10 mouse cellular contexts compared by ENCODE assay signal in genomic region chr13:89548203-89548740, GRCm38 (mm10). TPM values are rescaled to one million over a fixed set of nuclear protein-coding genes. Genes with fewer than 3 reads are reported as not detected.
DNase-seq lines count a peak whose midpoint lies in the region; ATAC-seq and TF ChIP-seq lines count a peak whose summit lies in the region.
"Had no signal": no experiment of that assay in that cellular context is flagged by ENCODE, and none has a peak within 500 bp of the region (broad histone marks: within the 10 kb centered on the region; RNA-seq: fewer than 3 reads in every experiment).

No protein-coding gene starts in this region.

- no peak overlapping the region for H3K4me3 ChIP-seq in hindbrain, embryonic 14.5 days (replicated peaks; ENCODE audit: low read length)
- no peak overlapping the region for H3K4me3 ChIP-seq in hindbrain, embryonic 12.5 days
- no peak overlapping the region for H3K4me3 ChIP-seq in ES-E14 (ENCODE audit: insufficient read depth in 1 of 2, low read depth in 1 of 2, low read length in 2 of 2, poor library complexity in 1 of 2, severe bottlenecking in 1 of 2)
- H3K4me3 ChIP-seq in neural tube, embryonic 11.5 days (ENCODE audit: low read depth, low read length): no peak overlapping the region
- H3K4me3 ChIP-seq: embryonic facial prominence, embryonic 12.5 days; liver, embryonic 13.5 days had no signal

- no peak overlapping the region for H3K4me2 ChIP-seq in hindbrain, embryonic 14.5 days (replicated peaks)
- no peak overlapping the region for H3K4me2 ChIP-seq in hindbrain, embryonic 12.5 days (replicated peaks)
- no peak overlapping the region for H3K4me2 ChIP-seq in neural tube, embryonic 11.5 days (ENCODE audit: low read depth)
- H3K4me2 ChIP-seq: embryonic facial prominence, embryonic 12.5 days; liver, embryonic 13.5 days had no signal

- DNase-seq in hindbrain, embryonic 14.5 days (ENCODE audit: low spot score): peak; percentile 56
- no peak for DNase-seq in ES-E14 (ENCODE audit: low read depth, low spot score)
- peak; percentile 19 to 65 for DNase-seq in cerebellum, postnatal 25 days
- DNase-seq in heart, postnatal 36 days: peak; percentile 31 to 47
- DNase-seq in left cerebral cortex, postnatal 14 days (ENCODE audit: low spot score in 2 of 2): peak; percentile 73 to 75
- peak; percentile 39 for DNase-seq in neural tube, embryonic 11.5 days (ENCODE audit: low spot score)
- no peak for DNase-seq in natural killer cell, adult 2 months (ENCODE audit: low spot score in 2 of 2)
- DNase-seq: liver, embryonic 13.5 days had no signal

- no peaks in the 10 kb centered on the region for H3K9me3 ChIP-seq in hindbrain, embryonic 14.5 days (ENCODE audit: control insufficient read depth, low read length)
- no peaks in the 10 kb centered on the region for H3K9me3 ChIP-seq in hindbrain, embryonic 12.5 days (replicated peaks)
- H3K9me3 ChIP-seq in ES-E14 (ENCODE audit: control insufficient read depth, insufficient read depth, low read depth, low read length): no peaks in the 10 kb centered on the region
- no peaks in the 10 kb centered on the region for H3K9me3 ChIP-seq in neural tube, embryonic 11.5 days (ENCODE audit: control insufficient read depth, low read length)
- H3K9me3 ChIP-seq: embryonic facial prominence, embryonic 12.5 days; liver, embryonic 13.5 days had no signal

- no peaks in the 10 kb centered on the region for H3K36me3 ChIP-seq in hindbrain, embryonic 14.5 days (replicated peaks; ENCODE audit: control insufficient read depth, insufficient read depth)
- H3K36me3 ChIP-seq in hindbrain, embryonic 12.5 days: no peaks in the 10 kb centered on the region
- H3K36me3 ChIP-seq in ES-E14 (ENCODE audit: control insufficient read depth, insufficient read depth, low read length, poor library complexity, severe bottlenecking): no peaks in the 10 kb centered on the region
- no peaks in the 10 kb centered on the region for H3K36me3 ChIP-seq in neural tube, embryonic 11.5 days (ENCODE audit: control insufficient read depth, insufficient read depth, low read length)
- H3K36me3 ChIP-seq: embryonic facial prominence, embryonic 12.5 days; liver, embryonic 13.5 days had no signal

- H3K27ac ChIP-seq in hindbrain, embryonic 14.5 days: no peak overlapping the region
- no peak overlapping the region for H3K27ac ChIP-seq in hindbrain, embryonic 12.5 days
- no peak overlapping the region for H3K27ac ChIP-seq in ES-E14 (ENCODE audit: insufficient read depth, low read depth, low read length, poor library complexity, severe bottlenecking)
- no peak overlapping the region for H3K27ac ChIP-seq in neural tube, embryonic 11.5 days (ENCODE audit: low read depth, low read length)
- H3K27ac ChIP-seq: embryonic facial prominence, embryonic 12.5 days; liver, embryonic 13.5 days had no signal

- 18% methylated on average over 2 of the region's 2 CpGs for WGBS in hindbrain, embryonic 14.5 days
- WGBS in hindbrain, embryonic 12.5 days: 31% methylated on average over 2 of the region's 2 CpGs
- WGBS in neural tube, embryonic 11.5 days: 51% methylated on average over 2 of the region's 2 CpGs

- in situ Hi-C loops in ES-E14 (cut with MboI; ENCODE audit: low sequenced_read_pairs in 2 of 2, unreplicated experiment in 2 of 2): no loop called here

- no peak; the same call in 1 of the 2 replicates for ATAC-seq in hindbrain, embryonic 14.5 days (ENCODE audit: low FRiP score)
- ATAC-seq in hindbrain, embryonic 12.5 days (ENCODE audit: low FRiP score): no peak
- 0 out of 2 replicates have a peak, but pooled peaks have one; percentile 22 for ATAC-seq in neural tube, embryonic 11.5 days (ENCODE audit: insufficient read depth, low FRiP score, low TSS enrichment)

- intact Hi-C loops in heart, postnatal 36 days (cut with DNase I): loop anchor here (1.0 to 5.0 kb wide), 3 partner anchors 86 to 1339 kb away; no protein-coding TSS in a partner anchor
- intact Hi-C loops in left cerebral cortex, postnatal 14 days (cut with DNase I): loop anchor here (5.0 kb wide), 2 partner anchors 84 to 1339 kb away; no protein-coding TSS in a partner anchor

- no peaks in the 10 kb centered on the region for H3K4me1 ChIP-seq in hindbrain, embryonic 14.5 days (replicated peaks; ENCODE audit: control insufficient read depth, insufficient read depth, low read length)
- H3K4me1 ChIP-seq in hindbrain, embryonic 12.5 days: no peaks in the 10 kb centered on the region
- H3K4me1 ChIP-seq in ES-E14 (ENCODE audit: control insufficient read depth in 2 of 2, insufficient read depth in 2 of 2, low read length in 2 of 2, poor library complexity in 1 of 2): no peaks in the 10 kb centered on the region
- H3K4me1 ChIP-seq in neural tube, embryonic 11.5 days (ENCODE audit: control insufficient read depth, insufficient read depth, low read length): no peaks in the 10 kb centered on the region
- H3K4me1 ChIP-seq: embryonic facial prominence, embryonic 12.5 days; liver, embryonic 13.5 days had no signal

- H3K27me3 ChIP-seq in hindbrain, embryonic 14.5 days (ENCODE audit: control insufficient read depth, insufficient read depth, low read length): no peaks in the 10 kb centered on the region
- no peaks in the 10 kb centered on the region for H3K27me3 ChIP-seq in hindbrain, embryonic 12.5 days
- no peaks in the 10 kb centered on the region for H3K27me3 ChIP-seq in neural tube, embryonic 11.5 days (ENCODE audit: control insufficient read depth, insufficient read depth, low read length)
- H3K27me3 ChIP-seq: embryonic facial prominence, embryonic 12.5 days; liver, embryonic 13.5 days had no signal

- H3K9ac ChIP-seq in hindbrain, embryonic 14.5 days: no peak overlapping the region
- no peak overlapping the region for H3K9ac ChIP-seq in hindbrain, embryonic 12.5 days
- no peak overlapping the region for H3K9ac ChIP-seq in ES-E14 (ENCODE audit: insufficient read depth, low read depth, low read length, poor library complexity, severe bottlenecking)
- H3K9ac ChIP-seq in neural tube, embryonic 11.5 days (ENCODE audit: low read length): no peak overlapping the region
- H3K9ac ChIP-seq: embryonic facial prominence, embryonic 12.5 days; liver, embryonic 13.5 days had no signal

TF ChIP-seq in ES-E14, 5 proteins besides CTCF, POLR2A, EP300 and RAD21:
- TF ChIP-seq HCFC1 (IDR thresholded peaks at IDR 0.05; ENCODE audit: borderline replicate concordance, insufficient read depth, low read length): no peak
- peak; percentile 85 for TF ChIP-seq ZNF384 (IDR thresholded peaks at IDR 0.05; ENCODE audit: low read depth, low read length)
- TF ChIP-seq ZC3H11A (IDR thresholded peaks at IDR 0.05; ENCODE audit: borderline replicate concordance, low read depth, low read length): peak; percentile 26; the same call in 1 of the 2 replicates
- TF ChIP-seq CHD2 (IDR thresholded peaks at IDR 0.05; ENCODE audit: low read depth, low read length): no peak

RNA-seq across cellular contexts. Expression of gene Hapln1, which starts 8.7 kb away (rescaled TPM):
- 0.48 and 0.62 TPM in 2 replicates for polyA plus RNA-seq in hindbrain, embryonic 14.5 days (2014; fragmentation: Nextera tagmentation; extraction: Ambion mirVana)
- 8.9 and 18.4 TPM in 2 replicates for polyA plus RNA-seq in hindbrain, embryonic 12.5 days (2016; fragmentation: Nextera tagmentation; extraction: Ambion mirVana)
- 0.58 TPM in 1 of 2 replicates, not detected in the other for total RNA-seq in ES-E14 (2012; rRNA removed)
- total RNA-seq in heart, postnatal 36 days (2021): under 1 TPM; 0.30 to 0.44 TPM
- total RNA-seq in left cerebral cortex, postnatal 14 days (2021): 10 to 100 TPM; 60.4 to 69.4 TPM
- 13.4 and 15.1 TPM in 2 replicates for polyA plus RNA-seq in neural tube, embryonic 11.5 days (2014; fragmentation: Nextera tagmentation; extraction: Ambion mirVana)

Comparison
In these comparisons a context has a peak if more than half of its experiments do, and no peak if none do; other contexts are left out.
1. DNase-seq: peak in hindbrain, embryonic 14.5 days (single experiment), cerebellum, postnatal 25 days (2 of 2), heart, postnatal 36 days (2 of 2), left cerebral cortex, postnatal 14 days (2 of 2) and neural tube, embryonic 11.5 days (single experiment); none in ES-E14 (single experiment) and natural killer cell, adult 2 months (0 of 2).
2. RNA of gene Hapln1, which starts 8.7 kb away (total RNA-seq): 60.4 to 69.4 TPM in left cerebral cortex, postnatal 14 days; 0.58 TPM in ES-E14 and 0.30 to 0.44 TPM in heart, postnatal 36 days; every median in the first group is over 10 times any median in the second.